Comparison of ENCODE assay signal across 24 mouse cellular contexts in genomic region chr5:110347006-110347405, GRCm38 (mm10). TPM values are rescaled to one million over a fixed set of nuclear protein-coding genes. Genes with fewer than 3 reads are reported as not detected.
"Had no signal": no experiment of that assay in that cellular context is flagged by ENCODE, and none has a peak within 500 bp of the region (broad histone marks: within the 10 kb centered on the region; RNA-seq: fewer than 3 reads in every experiment).

No protein-coding gene starts in this region.

- DNase-seq: left cerebral cortex, postnatal 4 days; liver; liver, embryonic 13.5 days; liver, postnatal 0 days; lung, adult 18-20 months; lung, adult 2 months; lung, embryonic 14.5 days; lung, postnatal 10 days; lung, postnatal 14 days; lung, postnatal 36 days; lung, postnatal 4 days; midbrain, embryonic 14.5 days had no signal

RNA-seq across cellular contexts. Expression of gene Lrcol1, which starts 2.5 kb away (rescaled TPM):
- total RNA-seq: left cerebral cortex, adult 18-20 months; left cerebral cortex, adult 2 months; left cerebral cortex, postnatal 10 days; left cerebral cortex, postnatal 14 days; left cerebral cortex, postnatal 25 days; left cerebral cortex, postnatal 36 days; left cerebral cortex, postnatal 4 days; liver, adult 2 months; megakaryocyte progenitor cell, adult 5-6 weeks; megakaryocyte, adult 5-6 weeks; megakaryocyte-erythroid progenitor cell, adult 5-6 weeks; midbrain, postnatal 0 days; monocyte, adult 5-6 weeks had no signal

RNA-seq across cellular contexts. Expression of gene P2rx2, which starts 4.0 kb away (rescaled TPM):
- total RNA-seq: left cerebral cortex, postnatal 36 days; liver, adult 2 months; megakaryocyte progenitor cell, adult 5-6 weeks; megakaryocyte-erythroid progenitor cell, adult 5-6 weeks; monocyte, adult 5-6 weeks had no signal
